Mouse (Mus musculus): ENCODE data around the gene Spon2. TPM values are rescaled to one million over a fixed set of nuclear protein-coding genes. Genes with fewer than 3 reads are reported as not detected.

The Spon2 gene
- total RNA-seq (2021): under 1 TPM; 0.28 to 0.52 TPM
- long read RNA-seq, experiment 1, partial matches to known transcripts: 0 of 1 reads
- long read RNA-seq, experiment 1, other reads (novel, unspliced or antisense): 0 of 1 reads
- long read RNA-seq, experiment 2: 0 reads

- no peak for DNase-seq (ENCODE audit: low spot score in 2 of 2)
These were observed at the start of gene Spon2 for GRCm38 (mm10) chr5:33218081-33218480. TSS of gene Spon2 (minus strand) at chr5:33218455.

- DNase-seq (ENCODE audit: low spot score in 2 of 2): no peak
These were observed 36.2 kb upstream of the Spon2 start for GRCm38 (mm10) chr5:33254416-33254815.

GRCm38 (mm10) chr5:33248186-33248585, 29.9 kb upstream of the Spon2 start:
- no peak for DNase-seq (ENCODE audit: low spot score in 2 of 2)

GRCm38 (mm10) chr5:33247387-33247786, 29.1 kb upstream of the Spon2 start:
- no peak for DNase-seq (ENCODE audit: low spot score in 2 of 2)

- peak; percentile 12 to 39 for DNase-seq (ENCODE audit: low spot score in 2 of 2)
These were observed 27.4 kb upstream of the Spon2 start for GRCm38 (mm10) chr5:33245701-33246100.

GRCm38 (mm10) chr5:33244377-33244920, 26.2 kb upstream of the Spon2 start:
- DNase-seq (ENCODE audit: low spot score in 2 of 2): no peak

- DNase-seq (ENCODE audit: low spot score in 2 of 2): no peak
These were observed 21.7 kb upstream of the Spon2 start for GRCm38 (mm10) chr5:33239934-33240333.

- DNase-seq (ENCODE audit: low spot score in 2 of 2): no peak
These were observed 21.0 kb upstream of the Spon2 start for GRCm38 (mm10) chr5:33239111-33239714.

- no peak for DNase-seq (ENCODE audit: low spot score in 2 of 2)
These were observed 20.0 kb upstream of the Spon2 start for GRCm38 (mm10) chr5:33238256-33238645.

- no peak for DNase-seq (ENCODE audit: low spot score in 2 of 2)
These were observed 19.5 kb upstream of the Spon2 start for GRCm38 (mm10) chr5:33237600-33238255.

- no peak for DNase-seq (ENCODE audit: low spot score in 2 of 2)
These were observed 16.3 kb upstream of the Spon2 start for GRCm38 (mm10) chr5:33234391-33235031.

GRCm38 (mm10) chr5:33232791-33233190, 14.5 kb upstream of the Spon2 start:
- no peak for DNase-seq (ENCODE audit: low spot score in 2 of 2)

- no peak for DNase-seq (ENCODE audit: low spot score in 2 of 2)
These were observed 12.0 kb upstream of the Spon2 start for GRCm38 (mm10) chr5:33230285-33230684.

GRCm38 (mm10) chr5:33228428-33228827, 10.2 kb upstream of the Spon2 start:
- peak; percentile 56 to 81 for DNase-seq (ENCODE audit: low spot score in 2 of 2)

- DNase-seq (ENCODE audit: low spot score in 2 of 2): no peak
These were observed 7.4 kb upstream of the Spon2 start for GRCm38 (mm10) chr5:33225673-33226072.

GRCm38 (mm10) chr5:33224491-33224890, 6.2 kb upstream of the Spon2 start:
- no peak for DNase-seq (ENCODE audit: low spot score in 2 of 2)

- DNase-seq (ENCODE audit: low spot score in 2 of 2): no peak
These were observed 4.8 kb upstream of the Spon2 start for GRCm38 (mm10) chr5:33222841-33223744.

GRCm38 (mm10) chr5:33222389-33222788, 4.1 kb upstream of the Spon2 start:
- DNase-seq (ENCODE audit: low spot score in 2 of 2): no peak

GRCm38 (mm10) chr5:33220350-33221044, 2.2 kb upstream of the Spon2 start:
- DNase-seq (ENCODE audit: low spot score in 2 of 2): peak; percentile 65 to 76

GRCm38 (mm10) chr5:33219831-33220230, 1.6 kb upstream of the Spon2 start:
- no peak for DNase-seq (ENCODE audit: low spot score in 2 of 2)

Measured in left cerebral cortex, adult 18-20 months (tissue).